Mouse (Mus musculus): ENCODE data around the gene Gm1673. TPM values are rescaled to one million over a fixed set of nuclear protein-coding genes. Genes with fewer than 3 reads are reported as not detected.
"Not testable (repeated sequence)": the region's sequence is repeated elsewhere in the genome, so short reads cannot be mapped to it uniquely, and the experiment has no call there.

Gene Gm1673
- total and polyA plus RNA-seq, 2 experiments from 2014 or later: 692 to 703 TPM

DNA sequence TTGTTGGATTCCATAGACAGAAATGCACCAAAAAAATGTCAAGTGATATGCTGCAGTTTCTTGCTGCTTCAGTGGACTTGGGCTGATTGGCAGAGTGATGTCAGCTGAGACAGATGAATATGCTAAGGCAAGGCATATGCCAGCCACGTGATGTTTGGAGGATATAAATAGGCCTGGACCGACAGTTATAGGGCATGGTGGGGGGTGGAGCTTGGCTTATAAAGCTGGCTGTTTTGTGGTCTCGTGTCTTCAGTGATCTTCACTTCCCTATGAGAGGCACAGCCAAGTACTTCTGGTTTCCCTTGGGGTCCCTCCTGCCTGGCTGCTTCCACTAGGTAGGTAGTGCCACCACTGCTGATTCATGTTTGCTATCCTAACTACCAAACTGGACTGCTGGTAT, 44.8 kb upstream of the Gm1673 start:
- Histone ChIP-seq H3K4me3 (ENCODE audit: low read length) (no peak overlapping the region), H3K27me3 (ENCODE audit: insufficient read depth, low read length) (no peaks in the 10 kb centered on the region), H3K27ac (no peak overlapping the region), H3K9ac (replicated peaks; ENCODE audit: low read length) (no peak overlapping the region), H3K9me3 (ENCODE audit: low read length) (no peaks in the 10 kb centered on the region), H3K4me1 (ENCODE audit: insufficient read depth, low read length) (peaks cover 6% of the 10 kb centered on the region; the same call in 1 of the 2 replicates), H3K36me3 (ENCODE audit: insufficient read depth, low read length) (no peaks in the 10 kb centered on the region), H3K4me2 (ENCODE audit: low read depth, low read length) (no peak overlapping the region)
- no peak for DNase-seq (ENCODE audit: low spot score)
- TF ChIP-seq CTCF (IDR thresholded peaks at IDR 0.05; ENCODE audit: low read depth): no peak
- 83% methylated on average over 3 of the region's 3 CpGs for WGBS
- no peak for ATAC-seq

DNA sequence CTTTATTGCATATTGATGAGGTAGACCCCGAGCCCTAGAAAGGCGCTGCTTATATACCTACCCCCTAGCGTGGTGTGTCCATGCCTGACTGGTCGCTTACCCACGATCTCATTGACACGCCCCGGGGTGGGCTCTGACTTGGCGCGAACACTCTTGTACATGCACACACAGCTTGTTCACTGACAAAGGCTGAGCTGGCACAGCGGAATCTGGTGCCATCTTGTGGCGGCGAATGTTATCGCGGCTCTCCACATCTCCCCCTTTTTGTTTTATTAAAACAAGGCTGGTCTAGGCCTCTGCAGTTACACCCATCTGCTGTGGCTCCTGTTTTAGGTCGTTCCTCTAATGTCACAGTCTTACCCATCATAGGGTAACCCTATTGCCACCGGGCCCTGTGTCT, 36.2 kb upstream of the Gm1673 start:
- H3K9ac ChIP-seq (replicated peaks; ENCODE audit: low read length); H3K4me3 ChIP-seq (ENCODE audit: low read length); H3K36me3 ChIP-seq (ENCODE audit: insufficient read depth, low read length); H3K27ac ChIP-seq; H3K4me2 ChIP-seq (ENCODE audit: low read depth, low read length); H3K27me3 ChIP-seq (ENCODE audit: insufficient read depth, low read length); ATAC-seq; H3K4me1 ChIP-seq (ENCODE audit: insufficient read depth, low read length); H3K9me3 ChIP-seq (ENCODE audit: low read length); DNase-seq (ENCODE audit: low spot score): not testable (repeated sequence)
- peak; percentile 31 for TF ChIP-seq CTCF (IDR thresholded peaks at IDR 0.05; ENCODE audit: low read depth)
- 91% methylated on average over 16 of the region's 16 CpGs for WGBS

DNA sequence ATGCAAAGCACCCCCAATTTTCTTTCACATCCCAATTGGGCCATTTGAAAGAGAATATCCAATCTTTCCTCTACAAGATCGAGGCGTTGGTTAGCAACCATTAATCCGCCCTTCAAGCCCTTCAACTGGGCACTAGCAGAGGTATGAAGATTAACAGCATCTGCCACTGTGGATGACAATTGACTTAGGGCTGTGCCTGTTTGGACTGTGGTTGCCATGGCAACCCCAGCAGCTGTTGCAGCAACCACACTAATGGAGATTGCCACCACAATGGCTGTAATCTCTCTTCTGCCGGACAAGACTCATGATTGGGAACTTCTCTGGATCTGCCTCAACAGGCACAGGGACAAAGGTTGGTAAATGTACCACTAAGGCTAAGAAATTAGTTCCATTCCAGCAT, 34.9 kb upstream of the Gm1673 start:
- no peaks in the 10 kb centered on the region for H3K36me3 ChIP-seq (ENCODE audit: insufficient read depth, low read length)
- no peaks in the 10 kb centered on the region; the same call in 1 of the 2 replicates for H3K9me3 ChIP-seq (ENCODE audit: low read length)
- WGBS: 71% methylated on average over 4 of the region's 4 CpGs
- H3K27ac ChIP-seq: no peak overlapping the region
- no peaks in the 10 kb centered on the region for H3K27me3 ChIP-seq (ENCODE audit: insufficient read depth, low read length)
- peak; percentile 16 for DNase-seq (ENCODE audit: low spot score)
- TF ChIP-seq CTCF (IDR thresholded peaks at IDR 0.05; ENCODE audit: low read depth): no peak
- no peak overlapping the region for H3K9ac ChIP-seq (replicated peaks; ENCODE audit: low read length)
- no peak for ATAC-seq
- H3K4me3 ChIP-seq (ENCODE audit: low read length): no peak overlapping the region
- no peaks in the 10 kb centered on the region for H3K4me1 ChIP-seq (ENCODE audit: insufficient read depth, low read length)
- no peak overlapping the region for H3K4me2 ChIP-seq (ENCODE audit: low read depth, low read length)

DNA sequence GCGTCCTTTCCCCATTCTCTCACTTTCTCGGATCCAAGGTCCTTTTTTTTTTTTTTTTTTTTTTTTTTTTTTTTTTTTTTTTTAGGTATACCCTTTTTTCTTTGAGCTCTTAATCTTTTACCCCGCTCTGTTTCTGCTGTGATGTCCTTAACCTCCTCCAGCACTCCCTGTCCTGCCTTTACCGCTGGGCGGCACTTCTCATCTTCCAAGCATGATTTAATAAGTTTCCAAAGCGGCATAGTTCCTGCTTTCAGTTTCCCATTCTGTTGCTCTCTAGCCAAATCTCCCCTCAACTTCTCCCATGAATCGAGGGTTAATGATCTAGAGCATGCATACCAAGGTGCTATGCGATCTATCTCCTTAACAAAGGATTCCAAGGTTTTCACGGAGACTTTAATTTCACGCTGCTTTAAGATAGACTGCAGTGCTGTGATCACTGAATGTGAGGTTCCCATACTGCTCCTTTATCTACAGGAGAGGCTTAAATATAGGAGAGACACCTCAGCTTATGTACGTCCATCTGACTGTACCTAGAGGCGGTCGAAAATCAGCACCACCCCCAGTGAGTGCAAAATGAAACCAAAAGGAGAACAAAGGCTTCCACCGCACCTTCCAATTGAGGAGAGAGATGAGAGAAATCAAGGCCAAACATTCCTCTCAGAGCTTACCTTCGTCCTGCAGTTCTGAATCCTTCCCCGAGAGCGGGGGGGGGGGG, 29.6 kb upstream of the Gm1673 start:
- no peaks in the 10 kb centered on the region for H3K27me3 ChIP-seq (ENCODE audit: insufficient read depth, low read length)
- H3K4me1 ChIP-seq (ENCODE audit: insufficient read depth, low read length): no peaks in the 10 kb centered on the region
- DNase-seq (ENCODE audit: low spot score) (no peak), ATAC-seq (no peak; the same call in none of the 2 replicates)
- 80% methylated on average over 17 of the region's 17 CpGs for WGBS
- H3K36me3 ChIP-seq (ENCODE audit: insufficient read depth, low read length): no peaks in the 10 kb centered on the region
- H3K9ac ChIP-seq (replicated peaks; ENCODE audit: low read length): no peak overlapping the region; the same call in 1 of the 2 replicates
- H3K4me3 ChIP-seq (ENCODE audit: low read length): peak overlapping the region; percentile 26
- TF ChIP-seq CTCF (IDR thresholded peaks at IDR 0.05; ENCODE audit: low read depth): no peak
- H3K4me2 ChIP-seq (ENCODE audit: low read depth, low read length): peak overlapping the region; percentile 36; the same call in 1 of the 2 replicates
- peak overlapping the region; percentile 48; the same call in 1 of the 2 replicates for H3K27ac ChIP-seq
- no peaks in the 10 kb centered on the region for H3K9me3 ChIP-seq (ENCODE audit: low read length)

DNA sequence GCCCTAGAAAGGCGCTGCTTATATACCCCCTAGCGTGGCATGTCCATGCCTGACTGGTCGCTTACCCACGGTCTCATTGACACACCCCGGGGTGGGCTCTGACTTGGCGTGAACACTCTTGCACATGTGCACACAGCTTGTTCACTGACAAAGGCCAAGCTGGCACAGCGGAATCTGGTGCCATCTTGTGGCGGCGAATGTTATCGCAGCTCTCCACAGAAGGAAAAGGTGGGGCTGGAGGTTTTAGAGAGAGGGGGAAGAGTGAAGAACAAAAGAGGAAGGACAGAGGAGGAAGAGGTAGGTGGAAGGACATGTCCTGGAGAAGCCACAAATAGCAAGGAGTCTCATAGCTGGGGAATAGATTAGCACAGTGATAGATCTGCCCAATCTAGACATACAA, 28.9 kb upstream of the Gm1673 start:
- TF ChIP-seq CTCF (IDR thresholded peaks at IDR 0.05; ENCODE audit: low read depth): peak; percentile 95
- Histone ChIP-seq H3K4me2 (ENCODE audit: low read depth, low read length) (peak overlapping the region; percentile 36; the same call in 1 of the 2 replicates), H3K9ac (replicated peaks; ENCODE audit: low read length) (no peak overlapping the region), H3K27me3 (ENCODE audit: insufficient read depth, low read length) (no peaks in the 10 kb centered on the region), H3K9me3 (ENCODE audit: low read length) (no peaks in the 10 kb centered on the region), H3K4me3 (ENCODE audit: low read length) (peak overlapping the region; percentile 26), H3K4me1 (ENCODE audit: insufficient read depth, low read length) (no peaks in the 10 kb centered on the region), H3K27ac (peak overlapping the region; percentile 48; the same call in 1 of the 2 replicates), H3K36me3 (ENCODE audit: insufficient read depth, low read length) (no peaks in the 10 kb centered on the region)
- ATAC-seq: peak; percentile 94
- WGBS: 20% methylated on average over 10 of the region's 10 CpGs
- DNase-seq (ENCODE audit: low spot score): peak; percentile 84

DNA sequence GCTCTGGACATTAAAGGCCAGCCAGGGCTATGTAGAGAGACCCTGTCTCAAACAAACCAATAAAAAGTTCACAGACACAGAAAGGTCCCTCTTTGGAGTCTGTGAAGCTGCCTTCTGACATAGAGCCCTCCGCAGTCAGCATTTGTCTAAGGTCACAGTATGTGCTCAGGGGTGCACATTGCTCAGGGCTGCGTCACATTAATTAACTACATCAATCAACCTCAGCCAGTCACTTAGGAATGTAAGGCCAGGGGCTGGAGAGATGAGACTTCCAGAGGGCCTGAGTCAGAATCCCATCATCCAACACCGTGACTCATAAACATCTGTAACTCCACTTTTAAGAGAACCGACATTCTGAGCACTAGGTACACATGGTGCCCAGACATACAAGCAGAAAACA, 27.4 kb upstream of the Gm1673 start:
- DNase-seq (ENCODE audit: low spot score): no peak
- Histone ChIP-seq H3K9me3 (ENCODE audit: low read length) (no peaks in the 10 kb centered on the region), H3K27ac (no peak overlapping the region), H3K36me3 (ENCODE audit: insufficient read depth, low read length) (no peaks in the 10 kb centered on the region), H3K27me3 (ENCODE audit: insufficient read depth, low read length) (no peaks in the 10 kb centered on the region), H3K9ac (replicated peaks; ENCODE audit: low read length) (no peak overlapping the region), H3K4me2 (ENCODE audit: low read depth, low read length) (no peak overlapping the region), H3K4me1 (ENCODE audit: insufficient read depth, low read length) (no peaks in the 10 kb centered on the region), H3K4me3 (ENCODE audit: low read length) (no peak overlapping the region)
- 80% methylated on average over 4 of the region's 4 CpGs for WGBS
- no peak for TF ChIP-seq CTCF (IDR thresholded peaks at IDR 0.05; ENCODE audit: low read depth)
- no peak for ATAC-seq

DNA sequence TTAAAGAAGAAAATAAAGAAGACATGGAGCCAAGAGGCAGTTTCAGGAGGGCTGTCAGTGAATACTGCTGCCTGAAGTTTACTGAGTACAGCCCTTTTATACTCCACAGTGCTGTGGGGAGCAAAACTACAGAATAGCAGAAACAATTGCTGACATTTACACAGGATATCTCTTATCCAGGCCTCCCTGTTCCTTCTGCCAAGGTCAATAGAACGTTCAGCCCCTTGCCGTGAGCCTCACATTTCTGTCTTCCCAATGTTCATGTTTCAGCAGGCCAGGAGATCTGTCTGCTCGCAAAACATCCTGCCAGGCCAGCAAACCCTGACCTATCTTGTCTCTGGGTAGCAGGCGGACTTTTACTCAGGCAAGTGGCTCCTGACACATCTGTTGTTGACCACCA, 23.9 kb upstream of the Gm1673 start:
- Histone ChIP-seq H3K27ac (no peak overlapping the region), H3K9ac (replicated peaks; ENCODE audit: low read length) (no peak overlapping the region), H3K36me3 (ENCODE audit: insufficient read depth, low read length) (no peaks in the 10 kb centered on the region), H3K4me3 (ENCODE audit: low read length) (no peak overlapping the region), H3K9me3 (ENCODE audit: low read length) (no peaks in the 10 kb centered on the region), H3K4me2 (ENCODE audit: low read depth, low read length) (no peak overlapping the region), H3K4me1 (ENCODE audit: insufficient read depth, low read length) (no peaks in the 10 kb centered on the region), H3K27me3 (ENCODE audit: insufficient read depth, low read length) (no peaks in the 10 kb centered on the region)
- DNase-seq (ENCODE audit: low spot score) (no peak), ATAC-seq (no peak)
- WGBS: 71% methylated on average over 4 of the region's 4 CpGs
- no peak for TF ChIP-seq CTCF (IDR thresholded peaks at IDR 0.05; ENCODE audit: low read depth)

Measured in hindbrain, postnatal 0 days (tissue).